Mouse (Mus musculus): Measurements from ENCODE around the gene Nxn. TPM values are rescaled to one million over a fixed set of nuclear protein-coding genes. Genes with fewer than 3 reads are reported as not detected.

Nxn gene
- polyA plus RNA-seq, 1 experiment from 2014 or later: 12.0 TPM

- no peak for ATAC-seq (replicated peaks; ENCODE audit: low FRiP score)
- 67% methylated on average over 12 of the region's 12 CpGs for WGBS
Observed at GRCm38 (mm10) chr11:76410826-76411225, 11.9 kb upstream of the Nxn start.

DNA sequence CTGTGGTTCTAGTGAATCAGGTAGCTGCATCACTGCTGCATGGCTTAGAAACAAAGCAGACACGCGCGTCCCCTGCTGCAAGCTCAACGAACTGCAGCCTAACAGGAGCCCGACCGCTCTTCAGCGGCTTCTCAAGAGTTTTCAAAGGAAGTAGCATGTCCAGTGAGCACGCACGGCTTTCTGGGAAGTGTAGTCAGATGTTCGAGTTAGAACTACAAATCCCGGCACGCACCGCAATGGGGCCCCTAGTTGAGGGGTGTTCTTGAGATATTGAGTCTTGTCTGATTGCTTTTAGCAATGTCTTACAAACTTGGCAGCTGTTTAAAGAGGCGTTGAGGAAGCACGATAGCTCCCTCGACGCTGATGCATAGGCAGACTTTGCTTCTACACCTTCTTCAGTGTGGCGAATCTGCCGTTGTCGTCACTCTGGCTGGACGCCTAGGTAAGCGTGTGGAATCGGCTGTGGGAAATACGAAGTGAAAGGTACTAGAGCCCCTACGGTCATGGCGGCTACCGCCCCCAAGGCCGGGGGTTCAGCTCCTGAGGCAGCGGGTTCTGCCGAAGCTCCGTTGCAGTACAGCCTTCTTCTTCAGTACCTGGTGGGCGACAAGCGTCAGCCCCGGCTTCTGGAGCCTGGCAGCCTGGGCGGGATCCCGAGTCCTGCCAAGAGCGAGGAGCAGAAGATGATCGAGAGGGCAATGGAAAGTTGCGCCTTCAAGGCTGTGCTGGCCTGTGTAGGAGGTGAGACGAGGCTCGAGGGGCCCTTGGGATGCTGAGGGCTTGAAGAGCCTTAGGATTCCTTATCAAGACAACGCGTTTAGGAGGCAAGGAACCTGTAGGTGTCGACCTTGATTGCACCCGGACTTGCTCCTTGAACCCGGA, 8.0 kb upstream of the Nxn start, which contains the start of gene Timm22:
Gene Timm22, plus strand, starts transcription at position 251 of the 882 bp plus-strand sequence.
- peak; percentile 91 for DNase-seq (ENCODE audit: low spot score)
- Histone ChIP-seq H3K27ac (ENCODE audit: low read depth, low read length) (peak within 1 kb of the TSS; percentile 63; the same call in 1 of the 2 replicates), H3K9ac (ENCODE audit: low read depth, low read length) (peak within 1 kb of the TSS; percentile 87), H3K36me3 (ENCODE audit: control insufficient read depth, insufficient read depth, low read length) (no peaks in the 10 kb centered on the region), H3K4me2 (peak within 1 kb of the TSS; percentile 82), H3K4me1 (replicated peaks; ENCODE audit: control insufficient read depth, insufficient read depth, low read length) (peaks cover 4% of the 10 kb centered on the region), H3K9me3 (ENCODE audit: control insufficient read depth, low read length) (no peaks in the 10 kb centered on the region), H3K27me3 (replicated peaks; ENCODE audit: control insufficient read depth, insufficient read depth, low read length) (no peaks in the 10 kb centered on the region), H3K4me3 (ENCODE audit: low read depth, low read length) (peak within 1 kb of the TSS; percentile 85)
- under 1% methylated on average over 46 of the region's 46 CpGs for WGBS
- peak; percentile 94 for ATAC-seq (replicated peaks; ENCODE audit: low FRiP score)

More at GRCm38 (mm10) chr11:76410826-76411225, 11.9 kb upstream of the Nxn start:
- H3K4me1 ChIP-seq (replicated peaks; ENCODE audit: control insufficient read depth, insufficient read depth, low read length): peaks cover 4% of the 10 kb centered on the region
- H3K4me2 ChIP-seq: no peak overlapping the region
- H3K4me3 ChIP-seq (ENCODE audit: low read depth, low read length): no peak overlapping the region
- no peaks in the 10 kb centered on the region for H3K27me3 ChIP-seq (replicated peaks; ENCODE audit: control insufficient read depth, insufficient read depth, low read length)
- peaks cover 9% of the 10 kb centered on the region for H3K36me3 ChIP-seq (ENCODE audit: control insufficient read depth, insufficient read depth, low read length)
- DNase-seq (ENCODE audit: low spot score): peak; percentile 45
- no peak overlapping the region for H3K27ac ChIP-seq (ENCODE audit: low read depth, low read length)
- H3K9ac ChIP-seq (ENCODE audit: low read depth, low read length): no peak overlapping the region
- no peaks in the 10 kb centered on the region for H3K9me3 ChIP-seq (ENCODE audit: control insufficient read depth, low read length)

- H3K27me3 ChIP-seq (replicated peaks; ENCODE audit: control insufficient read depth, insufficient read depth, low read length): no peaks in the 10 kb centered on the region
- H3K4me1 ChIP-seq (replicated peaks; ENCODE audit: control insufficient read depth, insufficient read depth, low read length): peaks cover 4% of the 10 kb centered on the region
- DNase-seq (ENCODE audit: low spot score) (no peak), ATAC-seq (replicated peaks; ENCODE audit: low FRiP score) (no peak)
- no peaks in the 10 kb centered on the region for H3K9me3 ChIP-seq (ENCODE audit: control insufficient read depth, low read length)
- no peak overlapping the region for H3K4me3 ChIP-seq (ENCODE audit: low read depth, low read length)
- no peak overlapping the region for H3K4me2 ChIP-seq
- H3K27ac ChIP-seq (ENCODE audit: low read depth, low read length): no peak overlapping the region
- H3K36me3 ChIP-seq (ENCODE audit: control insufficient read depth, insufficient read depth, low read length): no peaks in the 10 kb centered on the region
- 75% methylated on average over 5 of the region's 5 CpGs for WGBS
- no peak overlapping the region for H3K9ac ChIP-seq (ENCODE audit: low read depth, low read length)
Observed at GRCm38 (mm10) chr11:76405626-76406264, 6.8 kb upstream of the Nxn start.

- H3K36me3 ChIP-seq (ENCODE audit: control insufficient read depth, insufficient read depth, low read length): no peaks in the 10 kb centered on the region
- no peak for DNase-seq (ENCODE audit: low spot score)
Observed at GRCm38 (mm10) chr11:76405113-76405512, 6.2 kb upstream of the Nxn start.

GRCm38 (mm10) chr11:76401398-76401797, 2.5 kb upstream of the Nxn start:
- Histone ChIP-seq H3K36me3 (ENCODE audit: control insufficient read depth, insufficient read depth, low read length) (no peaks in the 10 kb centered on the region), H3K4me2 (no peak overlapping the region), H3K9ac (ENCODE audit: low read depth, low read length) (no peak overlapping the region), H3K4me1 (replicated peaks; ENCODE audit: control insufficient read depth, insufficient read depth, low read length) (peaks cover 11% of the 10 kb centered on the region), H3K9me3 (ENCODE audit: control insufficient read depth, low read length) (no peaks in the 10 kb centered on the region), H3K27me3 (replicated peaks; ENCODE audit: control insufficient read depth, insufficient read depth, low read length) (no peaks in the 10 kb centered on the region; the same call in 1 of the 2 replicates), H3K4me3 (ENCODE audit: low read depth, low read length) (no peak overlapping the region), H3K27ac (ENCODE audit: low read depth, low read length) (no peak overlapping the region)
- WGBS: 74% methylated on average over 10 of the region's 10 CpGs
- no peak for DNase-seq (ENCODE audit: low spot score)
- ATAC-seq (replicated peaks; ENCODE audit: low FRiP score): no peak

More at GRCm38 (mm10) chr11:76405113-76405512, 6.2 kb upstream of the Nxn start:
- Histone ChIP-seq H3K27me3 (replicated peaks; ENCODE audit: control insufficient read depth, insufficient read depth, low read length) (no peaks in the 10 kb centered on the region), H3K4me1 (replicated peaks; ENCODE audit: control insufficient read depth, insufficient read depth, low read length) (peaks cover 4% of the 10 kb centered on the region), H3K4me3 (ENCODE audit: low read depth, low read length) (no peak overlapping the region), H3K9ac (ENCODE audit: low read depth, low read length) (no peak overlapping the region), H3K27ac (ENCODE audit: low read depth, low read length) (no peak overlapping the region), H3K9me3 (ENCODE audit: control insufficient read depth, low read length) (no peaks in the 10 kb centered on the region), H3K4me2 (no peak overlapping the region)
- WGBS: 68% methylated on average over 4 of the region's 4 CpGs
- ATAC-seq (replicated peaks; ENCODE audit: low FRiP score): no peak

DNA sequence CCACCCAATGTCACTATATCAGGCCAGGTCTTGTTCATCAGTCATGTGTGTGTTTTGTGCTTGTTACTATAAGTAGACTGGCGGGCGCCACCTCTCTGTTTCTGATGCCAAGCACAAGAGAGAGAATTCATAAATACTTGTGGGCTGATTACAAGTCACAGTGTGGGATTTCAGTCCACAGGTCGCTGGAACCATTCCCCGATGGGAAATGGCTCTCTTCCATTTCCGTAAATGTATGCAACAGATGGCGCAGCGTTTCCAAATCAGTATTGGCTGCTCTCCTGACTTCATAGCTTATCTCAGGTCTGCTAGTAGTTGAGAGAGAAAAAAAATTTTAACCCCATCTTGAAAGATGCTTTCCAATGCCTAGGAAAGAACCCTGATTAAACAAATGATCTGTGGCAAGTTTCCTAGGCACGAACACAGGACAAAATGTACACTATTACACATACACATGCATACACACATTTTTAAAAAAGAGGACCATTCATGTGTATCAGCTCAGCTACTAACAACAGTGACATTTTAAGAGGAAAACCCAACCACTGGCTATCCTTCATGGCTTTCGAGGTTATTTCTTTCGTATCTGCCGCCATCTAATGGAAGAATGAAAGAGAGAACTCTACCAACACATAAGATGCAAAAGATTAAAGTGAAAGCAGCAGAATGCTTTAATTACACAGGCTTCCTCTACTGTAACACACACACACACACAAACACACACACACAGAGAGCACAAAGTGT, 819 bp upstream of the Nxn start:
- Histone ChIP-seq H3K9me3 (ENCODE audit: control insufficient read depth, low read length) (no peaks in the 10 kb centered on the region), H3K36me3 (ENCODE audit: control insufficient read depth, insufficient read depth, low read length) (no peaks in the 10 kb centered on the region), H3K4me3 (ENCODE audit: low read depth, low read length) (peak overlapping the region; percentile 83), H3K4me2 (peak overlapping the region; percentile 100), H3K4me1 (replicated peaks; ENCODE audit: control insufficient read depth, insufficient read depth, low read length) (peaks cover 11% of the 10 kb centered on the region), H3K27me3 (replicated peaks; ENCODE audit: control insufficient read depth, insufficient read depth, low read length) (no peaks in the 10 kb centered on the region; the same call in 1 of the 2 replicates), H3K9ac (ENCODE audit: low read depth, low read length) (peak overlapping the region; percentile 57), H3K27ac (ENCODE audit: low read depth, low read length) (no peak overlapping the region)
- DNase-seq (ENCODE audit: low spot score) (no peak), ATAC-seq (replicated peaks; ENCODE audit: low FRiP score) (peak; percentile 22; the same call in 1 of the 2 replicates)
- WGBS: 13% methylated on average over 11 of the region's 11 CpGs

DNA sequence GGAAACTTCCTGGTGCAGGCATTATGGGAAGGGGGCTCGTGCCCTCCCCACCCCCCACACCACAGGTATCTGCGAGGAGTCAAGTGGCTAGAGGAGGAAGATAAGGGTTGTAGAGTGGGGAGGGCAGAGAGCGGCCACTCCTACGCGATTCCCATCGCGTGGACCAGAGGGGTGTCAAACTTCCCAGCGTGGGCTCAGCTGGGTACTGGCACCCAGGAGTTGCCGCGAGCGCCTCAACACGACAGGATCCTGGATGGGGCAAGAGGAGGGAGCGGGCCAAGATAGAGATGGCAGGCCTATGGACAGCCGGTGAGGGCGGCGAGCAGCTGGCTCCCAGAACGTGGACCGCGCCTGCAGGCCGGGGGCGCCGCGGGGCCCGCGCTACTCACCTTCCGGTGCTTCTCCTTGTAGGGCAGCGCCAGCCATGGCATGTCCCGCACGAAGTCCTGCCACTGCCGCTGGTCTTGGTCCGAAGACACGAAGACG, 585 bp downstream of the Nxn start:
- under 1% methylated on average over 30 of the region's 33 CpGs for WGBS
- Histone ChIP-seq H3K4me1 (replicated peaks; ENCODE audit: control insufficient read depth, insufficient read depth, low read length) (peaks cover 11% of the 10 kb centered on the region), H3K4me3 (ENCODE audit: low read depth, low read length) (peak overlapping the region; percentile 83), H3K27me3 (replicated peaks; ENCODE audit: control insufficient read depth, insufficient read depth, low read length) (no peaks in the 10 kb centered on the region; the same call in 1 of the 2 replicates), H3K9me3 (ENCODE audit: control insufficient read depth, low read length) (no peaks in the 10 kb centered on the region), H3K27ac (ENCODE audit: low read depth, low read length) (peak overlapping the region; percentile 58; the same call in 1 of the 2 replicates), H3K36me3 (ENCODE audit: control insufficient read depth, insufficient read depth, low read length) (no peaks in the 10 kb centered on the region), H3K9ac (ENCODE audit: low read depth, low read length) (peak overlapping the region; percentile 72), H3K4me2 (peak overlapping the region; percentile 100)
- peak; percentile 67 for ATAC-seq (replicated peaks; ENCODE audit: low FRiP score)
- DNase-seq (ENCODE audit: low spot score): no peak

DNA sequence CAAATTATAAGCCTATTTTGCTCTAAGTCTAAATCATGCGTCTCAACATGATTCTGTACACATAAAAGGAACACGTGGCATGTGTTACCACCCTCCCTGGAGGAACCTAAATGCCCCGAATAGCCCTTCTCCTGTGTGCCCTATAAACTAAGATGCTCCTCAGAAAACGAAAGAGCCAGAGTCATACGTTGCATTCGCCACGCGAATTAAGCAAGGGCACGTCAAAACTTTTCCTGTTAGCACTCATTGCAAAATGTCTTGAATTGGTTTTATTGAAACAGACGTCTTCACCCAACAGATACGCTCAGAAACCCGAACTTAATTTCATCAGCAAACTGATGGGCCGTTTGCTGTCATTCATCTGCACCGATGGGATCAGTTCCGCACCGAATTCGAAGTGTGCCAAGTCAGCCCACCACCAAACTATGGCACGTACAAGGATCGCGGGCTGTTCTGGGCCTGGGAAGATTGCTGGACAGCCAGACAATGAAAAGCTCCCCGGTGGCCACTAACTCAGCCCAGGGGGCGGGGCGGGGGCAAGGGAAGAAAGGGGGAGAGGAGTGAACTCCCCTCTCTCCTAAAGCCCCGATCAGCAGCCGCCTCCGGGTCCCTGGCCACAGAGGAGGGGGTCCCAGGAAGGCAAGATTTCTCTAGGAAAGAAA, 1.2 kb downstream of the Nxn start:
- peak overlapping the region; percentile 83 for H3K4me3 ChIP-seq (ENCODE audit: low read depth, low read length)
- no peaks in the 10 kb centered on the region for H3K9me3 ChIP-seq (ENCODE audit: control insufficient read depth, low read length)
- WGBS: 3% methylated on average over 26 of the region's 26 CpGs
- H3K4me2 ChIP-seq: peak overlapping the region; percentile 100
- H3K9ac ChIP-seq (ENCODE audit: low read depth, low read length): peak overlapping the region; percentile 72
- no peak for ATAC-seq (replicated peaks; ENCODE audit: low FRiP score)
- H3K27me3 ChIP-seq (replicated peaks; ENCODE audit: control insufficient read depth, insufficient read depth, low read length): no peaks in the 10 kb centered on the region; the same call in 1 of the 2 replicates
- peaks cover 11% of the 10 kb centered on the region for H3K4me1 ChIP-seq (replicated peaks; ENCODE audit: control insufficient read depth, insufficient read depth, low read length)
- H3K27ac ChIP-seq (ENCODE audit: low read depth, low read length): no peak overlapping the region
- DNase-seq (ENCODE audit: low spot score): peak; percentile 65
- no peaks in the 10 kb centered on the region for H3K36me3 ChIP-seq (ENCODE audit: control insufficient read depth, insufficient read depth, low read length)
